In genomic region chr8:70876382-70876781, GRCm38 (mm10) we compare ENCODE assay signal across 16 mouse cellular contexts. TPM values are rescaled to one million over a fixed set of nuclear protein-coding genes. Genes with fewer than 3 reads are reported as not detected.
"Had no signal": no experiment of that assay in that cellular context is flagged by ENCODE, and none has a peak within 500 bp of the region (broad histone marks: within the 10 kb centered on the region; RNA-seq: fewer than 3 reads in every experiment).

No protein-coding gene starts in this region.

- ATAC-seq: intestine, embryonic 15.5 days; lung, postnatal 0 days; midbrain, embryonic 15.5 days had no signal

- H3K4me2 ChIP-seq: intestine, embryonic 15.5 days; kidney, embryonic 15.5 days; lung, embryonic 14.5 days; midbrain, embryonic 15.5 days had no signal

- DNase-seq: kidney, adult 11 months; kidney, adult 8-10 months; kidney, postnatal 10 days; kidney, postnatal 36 days; layer of hippocampus, adult 9-11 months; lung, embryonic 14.5 days; thymus, postnatal 36 days had no signal

- H3K9me3 ChIP-seq: intestine, embryonic 15.5 days; kidney, embryonic 15.5 days; midbrain, embryonic 10.5 days; midbrain, embryonic 15.5 days had no signal

- H3K27me3 ChIP-seq: kidney, embryonic 15.5 days had no signal

- H3K36me3 ChIP-seq: intestine, embryonic 15.5 days; kidney, embryonic 15.5 days; midbrain, embryonic 10.5 days; midbrain, embryonic 15.5 days had no signal

- H3K27ac ChIP-seq: intestine, embryonic 15.5 days; kidney, embryonic 15.5 days; left cerebral cortex, adult 2 months; macrophage; midbrain, embryonic 10.5 days; midbrain, embryonic 15.5 days had no signal

- H3K4me3 ChIP-seq: intestine, embryonic 15.5 days; kidney, embryonic 15.5 days; left cerebral cortex, adult 2 months; midbrain, embryonic 10.5 days; midbrain, embryonic 15.5 days had no signal

- H3K9ac ChIP-seq: intestine, embryonic 15.5 days; kidney, embryonic 15.5 days; lung, embryonic 14.5 days; midbrain, embryonic 15.5 days had no signal

RNA-seq across cellular contexts. Expression of gene Slc5a5, which starts 16.2 kb away (rescaled TPM):
- total RNA-seq: liver, adult 2 months; megakaryocyte, adult 5-6 weeks had no signal
- polyA plus RNA-seq: liver, adult 2 months; macrophage had no signal
